Mouse (Mus musculus) gastrocnemius, adult 8-10 months (tissue): ENCODE results near the gene Atrnl1. TPM values are rescaled to one million over a fixed set of nuclear protein-coding genes. Genes with fewer than 3 reads are reported as not detected.

ENCODE experiments used
- DNase-seq, 2 experiments: peaks; one replicate each; pipeline ENCODE4 v3.0.0; 2022; ENCODE audit warnings: low spot score in 2 of 2
- total RNA-seq, 4 experiments: library from RNA; stranded (reverse); gene quantifications; 2 replicates each; pipeline ENCODE4 v1.2.4; 2022

Gene Atrnl1
- total RNA-seq, 4 experiments from 2014 or later, result 3.8 to 5.8 (median 4.7) TPM

DNA sequence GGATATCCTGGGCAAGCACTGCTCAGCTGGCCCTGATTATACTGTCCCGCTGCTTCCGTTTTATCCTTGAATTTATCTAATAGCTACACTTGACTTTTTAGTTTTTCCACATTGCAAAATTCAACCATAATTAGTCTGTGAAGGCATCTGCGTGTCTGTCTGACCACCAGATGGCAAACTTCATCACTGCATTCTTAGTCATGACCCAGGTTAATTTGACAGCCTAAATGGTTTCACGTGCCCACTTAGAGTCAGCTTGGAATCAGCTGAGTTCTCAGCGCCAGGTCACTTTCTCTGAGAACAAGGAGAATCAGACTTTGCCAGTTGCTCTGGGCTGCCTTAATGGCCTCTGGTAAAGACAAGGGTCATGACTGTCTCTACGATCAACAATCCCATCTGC lies 305.5 kb downstream of the Atrnl1 start:
- no peak for DNase-seq

GRCm38 (mm10) chr19:57922991-57923390 lies 312.2 kb downstream of the Atrnl1 start:
- no peak for DNase-seq

DNA sequence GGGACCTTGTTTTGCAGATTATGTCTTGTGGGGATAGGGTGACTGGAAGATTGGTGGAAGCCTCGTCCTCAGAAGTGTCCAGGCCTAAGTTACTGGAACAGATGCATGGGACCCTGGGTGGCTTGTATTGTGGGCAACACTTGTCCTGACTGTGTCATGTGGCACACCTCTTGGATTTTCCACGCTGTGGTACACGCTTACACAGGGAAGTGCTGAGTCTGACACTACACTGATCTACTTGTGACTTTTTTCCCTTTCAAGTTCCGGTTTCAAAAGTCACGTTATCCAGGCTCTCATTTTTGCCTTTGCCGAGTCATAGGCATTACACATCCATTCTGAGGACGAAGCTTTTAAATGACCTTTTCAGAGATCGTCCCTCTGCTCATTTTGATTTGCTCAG lies 314.0 kb downstream of the Atrnl1 start:
- DNase-seq, result no peak

GRCm38 (mm10) chr19:57925681-57926080 lies 314.8 kb downstream of the Atrnl1 start:
- no peak for DNase-seq

- no peak for DNase-seq
Measured at GRCm38 (mm10) chr19:57926164-57926860, 315.5 kb downstream of the Atrnl1 start.

DNA sequence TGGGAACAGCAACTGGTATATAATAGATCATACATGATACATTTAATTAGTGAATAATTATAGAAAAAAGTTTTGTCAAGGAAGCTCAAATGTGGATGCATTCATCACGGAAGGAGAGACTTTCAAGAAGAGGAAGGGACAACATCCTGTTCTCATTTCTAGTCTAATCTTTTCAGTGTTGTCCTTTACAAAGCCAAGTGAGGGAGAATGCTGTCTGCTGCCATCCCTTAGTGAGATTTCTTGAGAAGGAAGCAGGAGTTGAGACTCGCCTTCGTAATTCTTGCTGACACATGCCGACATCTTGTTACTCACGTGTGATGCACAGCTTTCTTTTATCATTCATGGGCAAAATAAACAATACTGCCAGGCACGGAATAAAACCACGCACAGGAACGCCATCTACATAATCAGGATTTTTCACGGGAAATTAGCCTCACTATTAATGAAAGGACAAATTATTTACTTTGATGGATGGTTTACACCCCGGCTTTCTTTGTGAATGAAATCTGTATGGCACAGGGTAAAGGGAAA lies 316.2 kb downstream of the Atrnl1 start:
- DNase-seq, result no peak

- DNase-seq, result no peak
Measured at GRCm38 (mm10) chr19:57927566-57928523, 317.0 kb downstream of the Atrnl1 start.

- DNase-seq, result no peak
Measured at GRCm38 (mm10) chr19:57931626-57932025, 320.8 kb downstream of the Atrnl1 start.

GRCm38 (mm10) chr19:57936865-57937264 lies 326.0 kb downstream of the Atrnl1 start:
- no peak for DNase-seq

- DNase-seq, result no peak
Measured at GRCm38 (mm10) chr19:57939166-57939565, 328.3 kb downstream of the Atrnl1 start.

GRCm38 (mm10) chr19:57941529-57941928 lies 330.7 kb downstream of the Atrnl1 start:
- no peak for DNase-seq

GRCm38 (mm10) chr19:57942281-57942680 lies 331.4 kb downstream of the Atrnl1 start:
- DNase-seq, result no peak

GRCm38 (mm10) chr19:57943308-57943707 lies 332.5 kb downstream of the Atrnl1 start:
- no peak for DNase-seq

DNA sequence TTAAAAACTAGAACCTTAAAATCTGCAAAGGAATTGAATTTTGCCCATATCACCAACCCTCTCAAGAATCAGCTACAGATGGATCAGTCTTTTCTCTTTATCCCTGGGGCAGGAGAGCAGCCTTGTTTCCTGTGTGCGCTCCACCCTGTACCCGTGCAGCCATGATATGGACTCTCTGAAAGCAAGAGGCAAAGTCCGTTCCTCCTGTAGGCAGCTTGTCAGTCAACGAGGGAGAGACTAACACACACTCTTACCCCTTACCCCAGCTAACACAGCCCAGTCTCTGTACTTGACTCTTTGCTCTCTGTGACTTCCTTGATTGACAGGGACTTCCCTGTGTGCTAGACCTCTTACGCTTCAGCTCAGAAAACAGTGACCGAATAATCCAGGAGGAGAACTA lies 333.8 kb downstream of the Atrnl1 start:
- no peak for DNase-seq

DNA sequence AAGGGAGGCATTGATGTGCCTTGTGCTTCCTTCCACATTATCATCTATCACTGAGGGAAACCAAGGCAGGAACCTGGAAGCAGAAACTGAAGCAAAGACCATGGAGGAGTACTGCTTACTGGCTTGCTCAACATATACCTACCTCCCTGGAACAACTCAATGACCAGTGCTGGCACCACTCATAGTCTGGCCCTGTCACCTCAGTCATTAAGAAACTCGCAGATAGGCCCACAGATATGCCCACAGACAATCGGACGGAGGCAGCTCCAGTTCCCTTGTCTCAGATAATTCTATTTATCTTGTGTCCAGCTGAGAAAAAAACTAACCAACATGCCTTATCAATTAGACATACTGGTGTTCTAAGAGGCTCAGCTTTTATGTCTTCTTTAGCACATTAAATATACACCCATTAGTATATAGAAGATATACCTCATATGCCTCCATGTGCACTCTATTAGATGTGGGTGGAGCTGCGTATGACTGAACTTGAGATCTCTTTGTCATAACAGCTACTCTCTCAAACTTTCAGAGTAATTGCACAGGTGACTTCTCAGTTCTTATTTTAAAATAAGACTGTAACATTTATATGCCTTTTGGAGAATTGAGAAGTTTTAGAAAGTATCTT lies 334.9 kb downstream of the Atrnl1 start:
- no peak for DNase-seq

DNA sequence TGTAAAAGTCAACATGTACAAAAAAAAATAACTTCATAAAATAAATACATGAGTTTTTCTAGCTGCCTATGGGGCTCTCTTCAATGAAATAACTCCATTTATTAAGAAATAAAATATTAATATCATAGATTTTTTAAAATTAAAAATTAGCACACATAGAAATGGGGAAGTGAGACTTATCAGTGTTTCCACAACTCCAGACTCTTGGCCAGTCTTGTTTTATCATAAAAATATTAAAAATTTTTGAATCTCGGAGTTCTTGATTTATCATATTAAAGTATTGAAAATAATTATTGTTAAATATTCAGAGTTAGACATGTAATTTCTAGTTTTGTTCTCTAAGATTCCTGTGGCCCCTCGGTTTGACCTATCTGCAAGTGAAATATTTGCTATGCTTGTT lies 337.7 kb downstream of the Atrnl1 start:
- DNase-seq, result no peak

DNA sequence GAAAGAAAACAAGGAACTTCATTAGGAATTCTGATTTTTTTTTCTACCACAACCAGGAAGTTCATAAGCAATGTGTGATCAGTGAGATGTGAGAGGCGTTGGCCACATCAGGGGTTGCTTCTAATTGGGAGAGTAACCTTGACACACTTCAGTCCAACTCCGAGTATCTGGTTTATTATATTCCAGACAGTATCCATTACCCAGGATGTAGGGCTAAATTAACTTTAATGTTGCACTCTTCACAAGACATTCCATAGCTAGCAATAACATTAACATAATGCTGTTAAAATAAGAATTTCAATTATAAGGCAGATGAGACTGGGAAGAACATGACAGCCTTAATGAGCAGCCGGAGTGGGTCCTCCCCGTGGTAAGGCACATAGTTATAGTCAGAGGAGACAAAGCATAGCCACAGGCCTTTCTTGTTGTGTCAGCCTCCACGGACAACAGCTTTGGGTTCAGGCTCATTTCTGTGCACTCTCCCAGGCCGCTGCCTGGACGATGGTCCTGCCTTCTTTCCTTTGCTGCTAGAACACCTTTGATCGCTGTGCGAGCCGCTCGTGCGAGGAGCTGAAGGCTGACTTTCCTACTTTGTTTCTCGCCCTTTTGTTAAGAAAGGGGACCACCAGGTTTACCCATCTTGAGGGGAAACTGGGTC lies 338.6 kb downstream of the Atrnl1 start:
- no peak for DNase-seq

DNA sequence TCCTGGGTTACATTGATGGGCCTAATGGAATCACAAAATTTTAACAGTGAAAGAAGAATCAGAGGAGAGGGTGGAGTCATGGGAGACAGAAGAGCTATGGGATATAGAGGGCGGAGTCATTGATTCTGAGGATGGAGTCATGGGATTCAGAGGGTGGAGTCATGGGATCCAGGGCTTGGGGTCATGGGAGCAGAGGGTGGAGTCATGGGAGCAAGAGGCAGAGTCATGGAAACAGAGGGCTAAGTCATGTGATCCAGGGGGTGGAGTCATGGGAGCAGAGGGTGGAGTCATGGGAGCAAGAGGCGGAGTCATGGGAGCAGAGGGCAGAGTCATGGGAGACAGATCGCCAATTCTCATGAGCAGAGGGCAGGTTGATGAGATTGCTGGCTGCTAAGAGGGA lies 343.3 kb downstream of the Atrnl1 start:
- DNase-seq, result no peak

DNA sequence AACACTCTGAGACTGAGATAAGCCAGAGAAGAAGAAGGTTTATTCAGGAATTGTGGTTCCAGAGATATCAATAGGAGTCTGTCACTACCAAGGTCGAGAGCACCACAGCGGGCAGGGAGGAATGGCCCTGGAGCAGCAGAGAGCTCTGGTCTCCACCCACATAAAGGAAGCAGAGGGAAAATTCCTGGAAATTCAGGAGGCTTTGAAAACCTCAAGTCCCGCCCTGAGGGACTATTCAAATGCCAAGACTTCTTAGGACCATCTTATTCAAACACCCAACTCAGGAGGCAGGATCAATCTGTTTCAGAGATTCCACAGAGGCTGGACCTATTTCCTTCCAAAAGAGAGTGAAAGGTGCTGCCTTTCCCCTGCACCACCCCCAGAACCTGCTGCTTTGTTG lies 345.6 kb downstream of the Atrnl1 start:
- no peak for DNase-seq

DNA sequence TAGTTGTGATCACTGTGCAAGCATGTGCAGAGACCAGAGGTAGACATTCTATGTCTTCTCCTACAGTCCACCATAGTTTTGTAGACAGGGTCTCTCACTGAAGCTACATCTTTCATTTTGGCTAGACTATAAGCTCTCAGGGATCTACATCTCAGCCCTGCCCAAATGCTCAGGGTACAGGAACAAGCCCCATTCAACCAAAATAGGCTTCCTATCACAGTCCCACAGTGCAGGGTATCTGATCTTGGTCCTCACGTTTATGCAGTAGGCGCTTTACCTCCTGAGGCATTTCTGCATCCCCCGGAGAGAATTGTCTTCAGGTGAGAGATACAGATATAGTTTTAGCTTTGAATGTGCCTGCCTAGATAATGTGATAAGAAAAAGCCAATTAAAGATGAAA lies 346.5 kb downstream of the Atrnl1 start:
- DNase-seq, result no peak

DNA sequence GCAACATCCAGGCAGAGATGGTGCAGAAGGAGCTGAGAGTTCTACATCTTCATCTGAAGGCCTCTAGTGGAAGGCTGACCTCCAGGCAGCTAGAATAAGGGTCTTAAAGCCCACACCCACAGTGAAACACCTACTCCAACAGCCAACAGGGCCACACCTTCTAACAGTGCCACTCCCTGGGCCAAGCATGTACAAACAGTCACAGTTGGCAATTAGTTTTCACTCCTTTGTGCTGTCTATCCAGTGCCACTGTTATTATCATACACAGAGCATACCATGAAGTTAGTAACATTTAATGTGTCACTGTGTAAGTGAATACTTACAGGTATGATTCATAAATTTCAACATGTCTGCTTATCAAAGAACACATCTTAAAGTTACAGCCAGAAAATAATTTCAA lies 347.3 kb downstream of the Atrnl1 start:
- DNase-seq, result no peak
